Mouse (Mus musculus) G1E (cell line): Measurements from ENCODE around the gene Aurka. TPM values are rescaled to one million over a fixed set of nuclear protein-coding genes. Genes with fewer than 3 reads are reported as not detected.

Source experiments
- ATAC-seq: 2 replicates; pipeline ENCODE4 v1.8.0; 2016; ENCODE audit warnings: mild to moderate bottlenecking; ENCODE audit not compliant: insufficient number of reproducible peaks, poor library complexity, low FRiP score, severe bottlenecking; ENCODE audit errors: extremely low read depth
- DNase-seq: peaks from one replicate; pipeline ENCODE4 v3.0.0; 2012; ENCODE audit warnings: low spot score
- H3K27me3 ChIP-seq: 2 replicates; pipeline ENCODE4 v1.6.1; 2012; ENCODE audit warnings: mild to moderate bottlenecking, low read length, inconsistent platforms; ENCODE audit not compliant: insufficient read depth
- H3K36me3 ChIP-seq: replicated peaks from 2 replicates; pipeline ENCODE3; 2012; ENCODE audit warnings: mild to moderate bottlenecking, inconsistent platforms
- H3K4me1 ChIP-seq: 2 replicates; pipeline ENCODE4 v1.6.1; 2012; ENCODE audit warnings: low read depth, low read length, inconsistent platforms, mixed read lengths; ENCODE audit not compliant: insufficient read depth
- H3K4me3 ChIP-seq: 2 replicates; pipeline ENCODE4 v1.5.1; 2012; ENCODE audit warnings: low read depth, mild to moderate bottlenecking, inconsistent platforms, low read length, moderate library complexity, mixed read lengths
- H3K9me3 ChIP-seq: replicated peaks from 2 replicates; pipeline ENCODE4 v1.6.1; 2012; ENCODE audit warnings: inconsistent platforms
- CTCF ChIP-seq: IDR thresholded peaks from 2 replicates; pipeline ENCODE4 v1.5.1; 2012; ENCODE audit warnings: low read depth, low read length, inconsistent platforms, mixed read lengths
- GATA1 ChIP-seq: IDR thresholded peaks from 2 replicates; pipeline ENCODE4 v1.6.1; 2012; ENCODE audit warnings: borderline replicate concordance, low read length, inconsistent platforms, mixed read lengths
- GATA2 ChIP-seq: IDR thresholded peaks from 2 replicates; pipeline ENCODE4 v1.6.1; 2012; ENCODE audit warnings: low read depth, low read length, inconsistent platforms, borderline replicate concordance
- POLR2AphosphoS5 ChIP-seq: IDR thresholded peaks from 2 replicates; pipeline ENCODE4 v1.6.1; 2012; ENCODE audit warnings: low read depth, low read length, inconsistent platforms; ENCODE audit not compliant: insufficient replicate concordance
- TAL1 ChIP-seq: conservative IDR thresholded peaks from 2 replicates; pipeline ENCODE4 v1.6.1; 2012; ENCODE audit warnings: low read depth, low read length, inconsistent platforms, mixed read lengths
- polyA plus RNA-seq: library from polyadenylated mRNA; stranded (reverse); fragments of >175 nt; gene quantifications from 2 replicates; pipeline ENCODE4 v1.2.3, GENCODE M21; 2012
- total RNA-seq, 2 experiments: library from RNA; stranded (forward) in 1 of 2; stranded (reverse) in 1 of 2; fragments of 200-1000 nt in 1 of 2; fragments of >200 nt in 1 of 2; fragmentation: Nextera tagmentation in 1 of 2; gene quantifications; 2 replicates each; pipeline ENCODE4 v1.2.3; 2014 to 2017

Gene Aurka
- total and polyA plus RNA-seq, 3 experiments: 22.0 to 159 (median 63.1) TPM

- no peak overlapping the region for H3K4me3 ChIP-seq
- no peak for TF ChIP-seq GATA2
- TF ChIP-seq CTCF: no peak
- no peak for TF ChIP-seq GATA1
- H3K36me3 ChIP-seq: no peaks in the 10 kb centered on the region
- H3K4me1 ChIP-seq: peaks cover 25% of the 10 kb centered on the region
- no peak for DNase-seq
- H3K27me3 ChIP-seq: peaks cover 9% of the 10 kb centered on the region
- ATAC-seq: no peak
- no peaks in the 10 kb centered on the region for H3K9me3 ChIP-seq
Observed at GRCm38 (mm10) chr2:172399901-172400300, 29.6 kb upstream of the Aurka start.

DNA sequence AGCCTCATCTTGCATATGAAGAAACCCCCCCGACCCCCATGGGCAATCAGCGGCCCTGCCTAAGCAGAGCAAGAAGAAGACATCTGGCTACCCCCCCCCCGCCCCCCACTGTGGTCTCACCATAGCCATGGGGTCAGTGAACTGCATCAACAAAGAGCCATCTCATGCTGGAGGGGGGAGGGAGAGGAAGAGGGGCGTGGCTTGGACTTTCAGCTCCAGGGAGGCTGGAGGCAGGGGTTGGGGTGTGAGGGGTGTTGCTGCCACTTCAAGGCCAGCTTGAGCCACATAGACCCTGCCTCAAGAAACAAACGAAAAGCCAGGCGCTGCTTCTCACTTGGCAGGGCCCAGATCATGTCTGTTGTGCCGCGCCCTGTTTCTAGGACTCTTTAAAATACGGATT is 25.6 kb upstream of the Aurka start:
- DNase-seq (no peak), ATAC-seq (no peak)
- H3K27me3 ChIP-seq: peaks cover 15% of the 10 kb centered on the region
- H3K4me3 ChIP-seq: no peak overlapping the region
- TF ChIP-seq POLR2AphosphoS5 (no peak), CTCF (no peak), GATA1 (no peak), TAL1 (no peak), GATA2 (no peak)
- H3K4me1 ChIP-seq: peaks cover 27% of the 10 kb centered on the region
- H3K9me3 ChIP-seq: no peaks in the 10 kb centered on the region
- H3K36me3 ChIP-seq: no peaks in the 10 kb centered on the region

DNA sequence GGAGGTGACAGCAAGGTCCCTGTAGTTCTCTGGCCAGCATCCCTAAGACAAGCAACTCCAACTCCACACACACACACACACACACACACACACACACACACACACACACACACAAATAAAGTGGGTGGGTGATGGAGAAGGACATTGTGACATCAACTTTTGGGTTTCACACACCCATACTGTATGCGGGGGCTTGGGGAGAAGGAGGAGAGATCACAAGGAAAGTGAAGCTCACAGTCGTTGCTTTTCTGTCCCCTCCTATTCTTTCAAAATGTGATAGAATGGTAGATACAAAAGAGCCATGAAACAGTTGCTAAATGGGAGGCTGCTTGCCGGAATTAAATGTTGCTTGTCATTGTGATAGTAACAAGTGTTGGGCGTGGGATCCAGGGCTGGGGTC is 24.3 kb upstream of the Aurka start:
- Histone ChIP-seq H3K4me1 (peaks cover 19% of the 10 kb centered on the region), H3K4me3 (no peak overlapping the region), H3K9me3 (no peaks in the 10 kb centered on the region), H3K36me3 (no peaks in the 10 kb centered on the region), H3K27me3 (peaks cover 18% of the 10 kb centered on the region)
- ATAC-seq: no peak
- DNase-seq: no peak
- TF ChIP-seq CTCF (no peak), TAL1 (no peak), GATA1 (no peak), GATA2 (no peak), POLR2AphosphoS5 (no peak)

GRCm38 (mm10) chr2:172394052-172394392 is 23.7 kb upstream of the Aurka start:
- TF ChIP-seq GATA1: no peak
- no peak for TF ChIP-seq POLR2AphosphoS5
- TF ChIP-seq TAL1: no peak
- no peak for TF ChIP-seq CTCF
- no peak for TF ChIP-seq GATA2
- no peak for DNase-seq
- H3K9me3 ChIP-seq: no peaks in the 10 kb centered on the region
- peaks cover 15% of the 10 kb centered on the region for H3K27me3 ChIP-seq
- no peak for ATAC-seq
- peaks cover 12% of the 10 kb centered on the region for H3K4me1 ChIP-seq
- H3K36me3 ChIP-seq: no peaks in the 10 kb centered on the region
- no peak overlapping the region for H3K4me3 ChIP-seq

DNA sequence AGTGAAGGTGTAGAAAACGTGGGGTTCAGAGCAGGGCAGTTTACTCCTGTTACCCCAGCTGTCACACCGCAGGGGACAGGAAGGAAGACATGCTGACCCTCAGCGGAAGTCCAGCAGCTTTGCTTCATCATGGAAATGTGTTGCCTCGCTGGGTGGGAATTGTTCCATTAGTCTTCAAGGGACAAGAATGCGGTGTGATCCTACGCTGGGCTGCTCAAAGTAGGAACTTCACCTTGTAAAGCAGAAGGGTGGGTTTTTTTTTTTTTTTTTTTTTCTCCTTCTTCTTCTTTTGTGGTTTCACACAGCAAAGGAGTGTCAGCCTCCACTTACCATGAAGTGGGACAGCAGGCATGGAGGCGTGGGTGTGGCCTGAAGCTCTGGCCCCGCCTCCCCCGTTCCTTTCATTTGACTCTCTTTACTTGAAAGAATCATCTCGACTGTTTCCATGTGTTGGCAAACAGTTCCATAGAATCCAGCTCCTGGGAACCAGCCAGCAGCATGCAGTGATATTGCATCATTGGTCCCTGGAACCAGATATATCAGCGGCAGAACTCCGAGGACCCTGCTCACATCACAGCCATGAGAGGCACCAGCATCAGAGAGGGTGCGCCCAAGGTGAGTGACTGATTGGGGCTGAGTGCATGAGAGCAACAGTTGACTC is 23.2 kb upstream of the Aurka start, which contains the start of gene Cass4:
TSS of gene Cass4 (plus strand) at position 404 of the 661 bp plus-strand sequence.
- Histone ChIP-seq H3K4me1 (peaks cover 11% of the 10 kb centered on the region), H3K4me3 (no peak within 1 kb of the TSS; the same call in 1 of the 2 replicates), H3K36me3 (no peaks in the 10 kb centered on the region), H3K27me3 (peaks cover 13% of the 10 kb centered on the region), H3K9me3 (no peaks in the 10 kb centered on the region)
- ATAC-seq (peak; percentile 30; the same call in 1 of the 2 replicates), DNase-seq (no peak)
- TF ChIP-seq TAL1: no peak

DNA sequence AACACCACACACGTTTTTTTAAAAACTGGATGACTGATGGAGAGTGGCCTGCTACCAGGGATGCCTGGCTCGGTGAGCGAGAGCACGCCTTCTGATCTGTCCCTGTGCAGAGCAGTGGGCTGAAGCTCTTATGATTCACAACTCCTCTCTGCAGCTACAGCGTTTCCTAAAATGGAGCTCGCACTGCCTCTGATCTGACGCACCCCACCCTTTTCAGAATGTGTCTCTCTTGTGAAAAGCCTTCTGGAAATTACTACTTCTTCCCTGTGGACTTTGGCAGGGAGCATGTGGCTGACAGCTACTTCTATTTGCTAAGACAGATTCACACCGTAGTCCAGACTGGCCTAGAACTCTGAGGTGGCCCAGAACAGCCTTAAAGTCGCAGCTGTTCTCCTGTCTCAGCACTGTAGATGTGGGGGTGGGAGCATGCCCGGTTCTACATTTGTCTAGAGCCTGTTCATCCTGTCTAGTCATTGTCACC is 21.7 kb upstream of the Aurka start:
- H3K4me1 ChIP-seq: peaks cover 11% of the 10 kb centered on the region
- TF ChIP-seq POLR2AphosphoS5: no peak
- no peak for TF ChIP-seq GATA1
- no peak for TF ChIP-seq CTCF
- TF ChIP-seq TAL1: no peak
- no peak for TF ChIP-seq GATA2
- H3K4me3 ChIP-seq: no peak overlapping the region
- ATAC-seq (no peak), DNase-seq (no peak)
- no peaks in the 10 kb centered on the region for H3K9me3 ChIP-seq
- H3K27me3 ChIP-seq: peaks cover 9% of the 10 kb centered on the region
- H3K36me3 ChIP-seq: no peaks in the 10 kb centered on the region

- TF ChIP-seq GATA2: no peak
- TF ChIP-seq CTCF: no peak
- TF ChIP-seq POLR2AphosphoS5: no peak
- no peak for TF ChIP-seq TAL1
- TF ChIP-seq GATA1: no peak
- Histone ChIP-seq H3K4me3 (no peak overlapping the region), H3K4me1 (peaks cover 11% of the 10 kb centered on the region), H3K27me3 (peaks cover 9% of the 10 kb centered on the region), H3K36me3 (no peaks in the 10 kb centered on the region), H3K9me3 (no peaks in the 10 kb centered on the region)
- no peak for ATAC-seq
- DNase-seq: no peak
Observed at GRCm38 (mm10) chr2:172390341-172390740, 20.0 kb upstream of the Aurka start.
